Mouse (Mus musculus) C2C12 (cell line): Measurements from ENCODE around the gene Glis3. TPM values are rescaled to one million over a fixed set of nuclear protein-coding genes. Genes with fewer than 3 reads are reported as not detected.
A peak's percentile ranks its signal among the peaks of the same experiment; 100 is the strongest.

Experiments used
- H3K27me3 ChIP-seq: one replicate; pipeline ENCODE4 v1.6.1; 2011; ENCODE audit not compliant: control insufficient read depth, insufficient read depth, insufficient read length
- H3K36me3 ChIP-seq: one replicate; pipeline ENCODE4 v1.6.1; 2011; ENCODE audit not compliant: control insufficient read depth, insufficient read depth
- H3K4me3 ChIP-seq: one replicate; pipeline ENCODE4 v1.5.1; 2011; ENCODE audit warnings: mild to moderate bottlenecking, control low read depth; ENCODE audit not compliant: poor library complexity, insufficient read depth, severe bottlenecking
- H3K79me2 ChIP-seq: one replicate; pipeline ENCODE4 v1.6.1; 2011; ENCODE audit not compliant: control insufficient read depth, insufficient read depth
- H3K79me3 ChIP-seq: one replicate; pipeline ENCODE4 v1.6.1; 2011; ENCODE audit warnings: low read depth, control low read depth
- H3ac ChIP-seq: one replicate; pipeline ENCODE3; 2011; ENCODE audit warnings: low read depth; ENCODE audit not compliant: control insufficient read depth, insufficient read length
- CEBPB ChIP-seq: IDR thresholded peaks from one replicate; pipeline ENCODE4 v1.6.1; 2011; ENCODE audit warnings: low read depth, mild to moderate bottlenecking, control low read depth, moderate library complexity
- CTCF ChIP-seq: IDR thresholded peaks from one replicate; pipeline ENCODE4 v1.5.1; 2011; ENCODE audit not compliant: control insufficient read depth, insufficient read depth, insufficient read length
- FOSL1 ChIP-seq: IDR thresholded peaks from one replicate; pipeline ENCODE4 v1.8.0; 2011; ENCODE audit warnings: mild to moderate bottlenecking, low read length; ENCODE audit not compliant: poor library complexity, insufficient read depth, severe bottlenecking
- MAX ChIP-seq: IDR thresholded peaks from one replicate; pipeline ENCODE4 v1.6.1; 2011; ENCODE audit warnings: mild to moderate bottlenecking, control low read depth
- MYOD1 ChIP-seq: IDR thresholded peaks from one replicate; pipeline ENCODE4 v1.6.1; 2011; ENCODE audit warnings: low read depth; ENCODE audit not compliant: control insufficient read depth, insufficient read length
- MYOG ChIP-seq: IDR thresholded peaks from one replicate; pipeline ENCODE4 v1.6.1; 2011; ENCODE audit not compliant: control insufficient read depth, insufficient read length; ENCODE audit errors: extremely low read depth
- USF1 ChIP-seq: IDR thresholded peaks from one replicate; pipeline ENCODE4 v1.6.1; 2011; ENCODE audit warnings: low read depth, mild to moderate bottlenecking, control low read depth, moderate library complexity
- polyA plus RNA-seq: library from polyadenylated mRNA; unstranded; fragments of >200 nt; fragmentation: generic; extraction: Trizol; gene quantifications from one replicate; pipeline ENCODE4 v1.2.1, GENCODE M21; 2012; ENCODE audit warnings: missing spikeins

Glis3 gene
- polyA plus RNA-seq, 1 experiment = 2.9 TPM

DNA sequence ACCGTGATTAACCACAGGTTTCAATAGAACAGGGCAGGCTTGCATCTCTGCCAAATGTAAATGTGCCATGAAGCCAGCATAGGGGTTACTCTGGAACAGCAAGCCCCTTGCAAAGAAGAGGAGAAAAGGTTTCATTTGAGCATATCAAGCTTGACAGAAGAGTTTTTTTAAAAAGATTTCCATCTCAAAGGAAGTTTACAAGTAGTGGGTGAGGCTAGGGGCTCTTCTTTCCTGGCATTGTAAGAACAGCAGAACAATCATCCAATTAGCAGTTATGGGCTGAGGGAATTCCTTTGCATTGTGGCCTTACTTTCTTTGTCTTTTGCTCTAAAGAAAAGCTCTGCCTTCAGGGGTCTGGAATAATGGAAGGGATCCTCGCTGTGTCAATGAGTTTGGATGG, 113.3 kb downstream of the Glis3 start:
- Histone ChIP-seq H3ac (no peak overlapping the region), H3K79me2 (no peaks in the 10 kb centered on the region), H3K27me3 (no peaks in the 10 kb centered on the region), H3K4me3 (no peak overlapping the region), H3K79me3 (peaks cover 2% of the 10 kb centered on the region), H3K36me3 (no peaks in the 10 kb centered on the region)
- TF ChIP-seq FOSL1 = no peak
- no peak for TF ChIP-seq MYOD1
- no peak for TF ChIP-seq MYOG
- TF ChIP-seq CTCF = no peak
- TF ChIP-seq USF1 = no peak

DNA sequence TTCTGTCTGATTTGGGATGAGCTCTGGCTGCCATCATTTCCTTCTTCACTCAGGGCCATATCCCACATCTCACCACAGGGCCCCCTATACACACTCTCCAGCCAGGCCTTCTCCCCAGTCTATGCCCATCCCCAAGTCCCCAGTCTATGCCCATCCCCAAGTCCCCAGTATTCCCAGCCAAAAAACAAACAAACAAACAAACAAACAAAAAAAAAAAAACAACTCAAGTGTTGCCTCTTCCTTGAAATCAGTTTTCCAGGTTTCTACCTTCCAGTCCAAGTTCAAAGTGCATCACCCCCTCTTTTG, 118.2 kb downstream of the Glis3 start:
- Histone ChIP-seq H3K4me3 (no peak overlapping the region), H3ac (no peak overlapping the region), H3K79me3 (no peaks in the 10 kb centered on the region), H3K27me3 (no peaks in the 10 kb centered on the region), H3K79me2 (no peaks in the 10 kb centered on the region), H3K36me3 (no peaks in the 10 kb centered on the region)
- no peak for TF ChIP-seq CTCF
- no peak for TF ChIP-seq USF1
- TF ChIP-seq FOSL1 = no peak
- TF ChIP-seq MYOD1 = no peak
- no peak for TF ChIP-seq MYOG
- TF ChIP-seq CEBPB = no peak
- no peak for TF ChIP-seq MAX

DNA sequence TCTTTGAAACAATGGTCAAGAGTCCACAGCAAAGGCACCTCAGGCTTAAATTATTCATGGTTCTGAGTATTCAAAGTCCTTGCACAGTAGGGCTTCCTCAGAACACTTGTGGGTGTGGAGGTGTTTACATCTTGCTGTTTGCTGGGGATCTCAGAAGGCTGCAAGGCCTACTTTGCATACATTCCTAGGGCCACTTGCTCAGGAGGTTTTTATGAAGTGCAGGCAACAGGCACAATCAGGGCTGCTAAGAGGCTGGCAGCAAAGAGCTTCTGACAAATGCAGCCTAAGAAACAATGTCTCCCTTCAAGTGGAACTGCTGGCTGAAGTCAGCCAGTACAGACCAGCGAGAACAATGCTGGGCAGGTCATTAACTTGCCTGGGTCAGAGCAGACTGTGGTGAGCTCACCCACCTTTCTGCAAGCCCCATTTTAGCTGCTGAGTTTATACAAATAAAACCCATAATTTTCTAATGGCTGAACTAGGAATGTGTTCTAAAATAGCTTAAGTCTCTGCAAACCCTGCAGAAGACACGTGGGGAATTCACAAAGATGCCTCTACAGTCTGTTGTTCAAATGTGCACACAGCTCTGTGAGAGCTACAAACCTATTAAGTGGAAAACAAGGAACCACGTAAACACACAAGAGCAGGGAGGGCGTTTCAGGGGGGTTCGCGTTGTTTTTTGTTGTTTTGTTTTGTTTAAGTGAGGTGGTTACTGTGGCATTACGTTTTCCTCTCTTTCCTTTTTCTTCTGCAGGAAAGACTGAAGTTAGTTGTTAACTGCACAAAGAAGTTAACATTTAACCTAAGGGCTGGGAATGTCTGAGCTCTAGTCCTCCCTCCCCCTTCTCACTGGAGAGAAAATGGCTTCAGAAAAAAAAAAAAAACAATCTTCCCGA, 118.8 kb downstream of the Glis3 start:
- H3K79me2 ChIP-seq = no peaks in the 10 kb centered on the region
- TF ChIP-seq MYOD1 (no peak), MAX (no peak), FOSL1 (no peak), CEBPB (no peak), CTCF (no peak), USF1 (no peak), MYOG (no peak)
- no peaks in the 10 kb centered on the region for H3K79me3 ChIP-seq
- no peak overlapping the region for H3K4me3 ChIP-seq
- H3K27me3 ChIP-seq = no peaks in the 10 kb centered on the region
- H3K36me3 ChIP-seq = no peaks in the 10 kb centered on the region
- H3ac ChIP-seq = no peak overlapping the region

DNA sequence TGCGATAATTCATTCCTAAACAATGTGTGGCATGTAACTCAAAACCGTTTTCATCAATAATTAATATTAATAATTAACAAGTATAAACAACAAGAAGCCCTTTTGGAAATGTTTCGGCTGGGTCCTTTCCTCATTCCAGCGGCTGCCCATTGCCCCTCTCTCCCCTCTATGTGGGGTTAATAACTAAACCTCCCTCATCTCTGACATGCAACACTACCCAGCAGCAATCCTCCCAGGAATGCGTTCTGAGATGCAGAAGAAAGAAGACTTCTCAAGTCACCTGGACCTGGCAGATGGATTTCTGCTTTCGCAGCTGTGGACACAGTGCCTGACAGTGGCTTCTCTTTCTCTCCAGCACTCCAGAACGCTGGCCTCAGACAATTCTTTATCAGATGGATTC, 120.0 kb downstream of the Glis3 start:
- Histone ChIP-seq H3K79me3 (no peaks in the 10 kb centered on the region), H3K36me3 (no peaks in the 10 kb centered on the region), H3K79me2 (no peaks in the 10 kb centered on the region), H3K4me3 (no peak overlapping the region), H3K27me3 (no peaks in the 10 kb centered on the region), H3ac (no peak overlapping the region)
- no peak for TF ChIP-seq CEBPB
- no peak for TF ChIP-seq MYOG
- no peak for TF ChIP-seq MAX
- TF ChIP-seq MYOD1 = no peak
- no peak for TF ChIP-seq CTCF
- TF ChIP-seq USF1 = no peak
- TF ChIP-seq FOSL1 = no peak

DNA sequence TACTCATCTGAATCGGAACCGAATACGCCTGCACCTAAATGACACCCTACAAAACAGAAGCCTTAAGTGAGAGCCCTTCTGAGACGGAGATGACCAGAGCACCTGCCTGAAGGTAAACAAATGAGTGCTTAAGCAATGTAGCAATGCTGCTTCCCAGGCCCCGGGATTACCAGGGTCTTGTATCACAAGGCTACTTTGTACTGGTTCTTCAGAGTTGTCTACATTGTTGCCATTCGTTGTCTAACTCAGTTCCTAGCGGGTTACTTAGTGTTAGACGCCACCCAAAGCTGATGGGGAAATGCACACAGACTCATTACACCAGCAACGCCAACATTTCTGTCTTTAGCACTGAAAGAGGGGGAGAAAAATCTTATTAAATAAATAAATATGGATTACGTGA, 120.5 kb downstream of the Glis3 start:
- H3K79me2 ChIP-seq = no peaks in the 10 kb centered on the region
- no peaks in the 10 kb centered on the region for H3K79me3 ChIP-seq
- peak overlapping the region; percentile 12 for H3ac ChIP-seq
- no peaks in the 10 kb centered on the region for H3K36me3 ChIP-seq
- no peak for TF ChIP-seq MAX
- TF ChIP-seq MYOD1 = no peak
- no peak for TF ChIP-seq CEBPB
- TF ChIP-seq MYOG = no peak
- no peak for TF ChIP-seq CTCF
- TF ChIP-seq USF1 = no peak
- H3K27me3 ChIP-seq = no peaks in the 10 kb centered on the region
- no peak overlapping the region for H3K4me3 ChIP-seq

DNA sequence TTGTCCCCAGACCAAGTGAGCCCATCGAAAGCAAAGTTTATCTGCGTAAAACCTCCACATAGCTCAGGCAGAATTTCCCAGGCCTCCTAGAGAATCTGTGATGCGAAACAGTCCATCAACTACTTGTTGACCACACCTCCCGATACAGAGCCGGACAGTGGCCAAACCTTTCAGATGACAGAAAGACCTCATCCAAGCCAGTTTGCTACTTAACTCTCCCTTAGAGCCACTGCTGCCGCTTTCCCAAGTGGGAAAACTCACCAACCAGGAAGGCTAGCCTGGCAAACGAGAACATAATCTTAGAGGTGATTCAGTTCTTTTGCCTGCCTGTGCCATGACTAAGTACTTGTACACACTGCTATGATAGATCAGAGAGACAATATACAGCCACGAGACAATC, 121.2 kb downstream of the Glis3 start:
- Histone ChIP-seq H3ac (peak overlapping the region; percentile 27), H3K79me3 (no peaks in the 10 kb centered on the region), H3K27me3 (no peaks in the 10 kb centered on the region), H3K4me3 (peak overlapping the region; percentile 15), H3K36me3 (no peaks in the 10 kb centered on the region), H3K79me2 (no peaks in the 10 kb centered on the region)
- TF ChIP-seq MYOD1 = no peak
- no peak for TF ChIP-seq MAX
- TF ChIP-seq CEBPB = no peak
- TF ChIP-seq USF1 = no peak
- TF ChIP-seq FOSL1 = no peak
- no peak for TF ChIP-seq MYOG
- no peak for TF ChIP-seq CTCF
